Mouse (Mus musculus) brain, embryonic 14.5 days (tissue): ENCODE results near the gene Sept9.

ENCODE experiments used
- CTCF ChIP-seq: fragments of 200-500 bp; IDR thresholded peaks from 2 replicates; pipeline ENCODE4 v1.5.1; 2012; ENCODE audit warnings: inconsistent platforms, mild to moderate bottlenecking, moderate library complexity, borderline replicate concordance; ENCODE audit not compliant: insufficient read depth, insufficient read length; ENCODE audit errors: extremely low read depth
- POLR2A ChIP-seq: fragments of 200-500 bp; IDR thresholded peaks from 2 replicates; pipeline ENCODE4 v1.6.1; 2012; ENCODE audit warnings: mild to moderate bottlenecking, inconsistent platforms, borderline replicate concordance; ENCODE audit not compliant: poor library complexity, insufficient read depth, insufficient read length, severe bottlenecking; ENCODE audit errors: extremely low read depth

DNA sequence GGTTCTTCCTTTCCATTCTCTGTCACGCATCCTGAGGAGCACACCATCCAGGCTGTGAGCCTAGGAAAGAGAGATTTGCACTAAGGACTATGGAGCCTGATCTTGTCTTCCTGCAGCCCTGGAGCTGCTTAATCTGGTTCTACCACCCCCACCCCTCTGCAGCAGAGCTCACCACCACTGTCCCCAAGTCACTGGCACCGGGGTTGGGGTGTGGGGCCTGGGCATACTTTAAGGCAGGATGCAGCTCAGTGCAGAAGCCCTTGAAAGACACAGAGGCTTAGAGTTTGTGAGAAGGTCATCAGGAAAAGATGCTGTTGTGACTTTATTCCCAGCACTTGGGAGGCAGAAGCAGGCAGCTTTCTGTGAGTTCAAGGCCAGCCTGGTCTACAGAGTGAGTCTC lies 135.7 kb downstream of the Sept9 start:
- TF ChIP-seq CTCF (no peak), POLR2A (no peak)
